Mouse (Mus musculus) right cerebral cortex, postnatal 14 days (tissue): ENCODE results near the gene Ly6g5b.

Experiments used
- DNase-seq: peaks from one replicate; pipeline ENCODE4 v3.0.0; 2022

Ly6g5b gene

DNA sequence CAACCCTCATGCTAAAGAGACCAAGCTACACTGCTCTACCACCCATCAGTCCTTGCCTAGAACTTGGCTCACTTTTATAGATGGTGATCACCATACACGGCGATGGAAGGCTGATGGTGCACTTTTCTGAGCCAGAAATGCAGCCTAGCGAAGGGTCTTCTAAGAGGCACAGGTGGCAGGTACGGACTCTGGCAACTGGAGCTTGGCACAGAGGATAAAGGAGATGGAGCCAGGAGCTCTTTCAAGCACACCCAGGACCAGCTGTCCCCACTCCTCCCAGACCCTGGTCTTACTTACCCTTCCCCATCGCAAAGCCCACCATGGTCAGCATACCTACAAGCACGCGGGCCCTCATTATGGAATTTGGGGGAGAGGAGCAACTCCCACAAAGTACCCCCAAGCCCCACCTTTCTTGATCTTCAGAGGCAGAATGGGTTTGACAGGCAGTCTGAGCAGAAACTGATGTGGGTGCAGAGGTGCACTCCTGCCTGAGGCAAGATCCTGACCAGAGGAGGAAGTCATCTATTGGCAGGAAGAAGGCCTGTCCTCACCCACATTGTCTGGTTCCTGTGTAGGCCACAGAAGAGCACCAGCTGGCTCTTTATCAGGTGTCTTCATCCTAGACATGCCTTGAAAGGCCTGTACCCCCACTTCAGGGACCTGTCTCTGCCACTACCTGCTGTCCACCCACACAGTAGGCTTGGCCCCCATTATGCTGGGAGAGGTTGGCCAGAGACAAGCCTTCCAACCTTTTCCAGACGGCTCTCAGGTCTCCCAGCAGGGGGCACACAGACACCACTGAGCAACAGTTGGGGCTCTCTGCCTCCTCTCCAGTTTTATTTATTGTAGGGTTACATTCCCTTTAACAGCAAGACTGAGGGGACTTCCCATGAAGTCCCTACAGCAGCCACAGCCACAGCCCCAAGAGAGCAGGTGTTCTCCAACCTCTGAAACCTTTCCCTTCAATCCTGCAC is at the start of gene Ly6g5b:
TSS of gene Ly6g5b (minus strand) at position 383 of the 974 bp plus-strand sequence.
- no peak for DNase-seq

DNA sequence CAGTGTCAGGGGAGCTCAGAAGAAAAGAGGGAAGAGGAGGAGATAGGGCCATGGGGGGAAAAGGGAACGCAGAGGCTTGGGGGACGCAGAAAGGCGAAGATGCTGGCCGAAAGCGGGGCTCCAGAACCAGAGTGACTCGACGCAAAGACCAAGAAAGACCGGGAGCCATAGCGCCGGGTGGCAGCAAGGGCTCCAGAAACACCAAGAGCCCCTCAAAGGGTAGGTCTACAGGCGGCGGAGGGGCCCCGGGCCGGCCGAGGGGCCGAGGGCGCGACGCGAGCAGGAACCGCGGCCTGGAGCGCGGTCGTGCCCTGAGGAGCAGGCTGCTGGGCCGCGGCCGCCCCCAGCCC is 49.0 kb upstream of the Ly6g5b start:
- no peak for DNase-seq

DNA sequence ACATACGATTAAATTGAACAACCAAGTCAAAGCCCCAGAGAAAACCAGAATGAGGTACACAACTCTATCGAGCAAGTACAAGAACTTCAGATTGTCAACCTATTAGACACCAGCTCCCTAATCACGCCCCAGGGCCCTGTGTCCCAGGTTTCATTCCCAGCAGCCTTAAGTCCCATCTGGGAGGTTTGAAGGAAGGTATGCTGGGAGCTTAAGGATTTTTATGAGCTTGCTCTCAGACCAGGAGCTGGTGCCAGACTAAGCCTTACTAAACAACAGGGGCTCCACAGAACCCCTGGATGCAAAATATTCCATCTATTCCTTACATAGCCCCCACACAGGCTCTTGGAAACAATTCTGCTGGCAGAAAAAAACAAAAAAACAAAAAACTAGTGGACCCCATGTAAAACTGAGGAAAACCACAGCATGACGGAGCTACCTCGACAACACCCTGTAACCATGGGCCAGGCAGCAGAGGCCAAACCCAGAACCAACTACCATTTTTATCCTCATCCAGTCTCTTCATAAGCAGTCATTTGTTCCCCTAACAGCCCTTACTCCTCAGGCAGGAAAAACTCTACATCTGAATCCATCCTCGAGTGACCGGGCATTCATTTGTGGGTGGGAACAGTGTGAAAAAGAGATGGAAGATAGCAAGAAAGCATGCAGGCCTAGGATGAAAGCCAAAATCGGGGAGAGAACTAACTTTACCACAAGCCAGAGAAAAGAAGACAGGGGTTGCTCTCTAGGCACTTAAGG is 48.3 kb upstream of the Ly6g5b start:
- DNase-seq = no peak

DNA sequence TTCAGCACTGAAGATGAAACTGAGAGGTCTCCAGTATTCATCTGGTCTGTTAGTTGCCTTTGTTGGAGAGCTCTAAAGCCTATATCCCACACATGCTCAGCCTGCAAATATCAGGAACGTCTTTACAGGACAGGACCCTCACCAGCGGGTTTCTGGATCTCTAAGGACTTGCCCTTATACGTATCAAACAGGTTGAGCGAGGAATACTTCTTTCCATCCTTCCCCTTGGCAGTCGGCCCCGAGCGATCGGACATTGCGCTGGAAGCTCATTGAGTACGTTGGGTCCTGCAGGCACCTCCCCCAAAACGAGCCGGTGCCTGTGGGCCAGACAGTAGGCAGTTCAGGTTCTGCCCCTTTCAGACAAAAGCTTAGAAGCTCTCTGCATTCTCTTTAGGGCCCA is 47.5 kb upstream of the Ly6g5b start:
- no peak for DNase-seq

DNA sequence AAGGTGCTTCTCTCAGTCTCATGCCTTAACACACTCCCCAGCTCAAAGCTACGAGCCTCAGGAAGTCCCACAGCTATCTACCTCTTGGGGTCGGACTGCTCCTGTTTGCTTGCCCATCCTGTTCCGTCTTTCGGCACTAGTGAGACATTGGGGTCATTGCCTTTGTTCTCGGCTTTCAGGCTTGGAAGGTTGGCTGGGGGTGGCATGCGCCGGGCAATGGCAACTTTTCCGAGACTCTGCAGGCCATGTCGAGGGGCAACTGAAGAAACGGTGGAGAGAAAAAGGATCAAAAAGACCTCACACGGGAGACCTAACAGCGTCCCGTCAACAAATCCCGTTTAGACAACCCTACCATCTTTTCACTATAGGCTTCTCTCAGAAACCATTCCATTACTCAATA is 46.9 kb upstream of the Ly6g5b start:
- DNase-seq = no peak

DNA sequence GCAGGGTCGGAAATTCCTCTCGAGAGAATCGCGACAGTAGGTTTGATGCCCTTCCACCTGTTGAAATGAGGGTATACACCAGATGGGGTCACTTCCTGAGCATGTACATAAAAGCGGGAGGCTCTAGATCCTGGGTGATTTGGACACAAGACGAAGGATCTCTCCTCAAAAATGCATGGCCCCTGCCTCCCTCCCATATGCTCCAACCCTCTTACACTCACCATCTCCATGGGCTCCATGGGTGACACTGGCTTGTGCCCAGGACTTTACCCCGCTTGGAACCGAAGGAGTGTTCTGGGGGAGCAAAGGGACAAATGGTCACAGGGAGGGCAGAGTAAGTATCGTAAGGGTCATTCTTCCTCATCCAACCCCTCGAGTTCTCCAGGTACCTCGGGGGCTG is 46.2 kb upstream of the Ly6g5b start:
- no peak for DNase-seq

DNA sequence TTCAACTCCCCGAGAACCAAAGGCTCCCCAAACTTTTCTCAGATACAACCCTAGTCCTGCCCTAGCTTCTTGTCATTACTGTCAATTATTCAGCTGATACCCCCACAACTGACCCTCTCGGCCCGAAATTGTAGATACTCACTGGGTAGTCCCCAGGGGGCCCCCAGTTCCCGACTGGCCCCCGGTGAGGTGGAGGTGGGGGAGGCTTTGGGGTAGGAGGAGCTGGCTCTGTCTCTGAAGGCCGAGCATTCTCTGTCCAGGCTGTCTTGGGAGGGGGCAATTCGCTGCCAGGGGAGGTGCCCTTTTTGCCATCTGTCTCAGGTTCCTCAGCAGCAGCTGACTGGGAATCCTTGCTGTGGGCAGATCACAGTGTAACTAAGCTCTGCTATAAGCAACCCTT is 44.4 kb upstream of the Ly6g5b start:
- no peak for DNase-seq

DNA sequence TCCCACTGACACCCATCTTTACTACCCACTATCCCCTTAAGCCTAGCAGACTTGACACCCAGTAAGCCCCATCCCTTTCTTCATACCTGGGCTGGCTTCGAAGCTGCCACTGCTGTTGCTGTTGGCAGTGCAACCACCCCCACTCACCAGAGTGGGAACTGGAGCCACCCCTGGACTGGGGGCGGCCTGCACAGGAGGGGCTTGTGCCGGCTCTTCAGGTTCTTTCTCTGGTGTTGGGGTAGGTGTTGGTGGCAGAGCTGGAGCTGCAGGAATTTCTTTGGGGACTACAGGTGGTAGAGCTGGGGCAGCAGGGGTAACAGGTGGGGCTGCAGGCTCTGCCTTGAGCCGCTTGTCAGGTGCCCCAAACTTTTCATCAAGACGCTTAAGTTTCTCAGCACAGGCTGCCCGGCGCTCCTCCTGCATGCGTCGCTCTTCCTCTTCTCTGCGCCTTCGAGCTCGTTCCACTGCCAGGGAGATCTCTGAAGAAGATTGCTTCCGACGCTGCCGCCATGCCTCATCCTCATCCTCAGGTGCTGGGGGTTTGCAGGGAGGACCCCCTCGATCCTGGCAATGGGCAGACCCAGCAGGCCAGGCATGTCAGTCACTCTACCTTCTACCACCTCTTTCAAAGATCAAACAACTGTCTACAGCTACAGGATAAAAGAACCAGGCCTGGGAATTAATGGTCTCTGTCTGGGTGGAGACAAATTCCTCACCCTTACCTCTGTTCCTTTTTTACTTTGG is 43.8 kb upstream of the Ly6g5b start:
- DNase-seq = no peak

- no peak for DNase-seq
These were observed 42.5 kb upstream of the Ly6g5b start for GRCm38 (mm10) chr17:35157661-35158175.

DNA sequence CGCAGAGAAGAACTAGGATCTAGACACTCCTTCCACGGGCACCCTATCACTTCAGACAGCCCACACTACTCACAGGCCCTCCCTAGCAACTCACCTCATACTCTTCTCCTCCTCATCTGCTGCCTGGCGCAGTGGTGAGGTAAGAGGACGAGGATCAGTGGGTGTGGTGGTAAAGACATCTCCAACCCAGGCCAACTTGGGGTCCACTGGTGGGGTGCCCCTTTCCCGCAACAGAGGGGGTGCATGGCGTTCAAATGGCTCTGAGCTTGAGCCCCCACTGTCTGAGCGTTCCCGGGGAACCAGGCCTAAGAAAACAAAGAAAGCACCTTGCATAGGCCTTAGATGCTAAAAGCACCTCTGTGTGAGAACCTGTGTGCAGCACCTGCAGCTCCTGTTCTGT is 42.0 kb upstream of the Ly6g5b start:
- no peak for DNase-seq

GRCm38 (mm10) chr17:35156461-35157200 is 41.4 kb upstream of the Ly6g5b start:
- no peak for DNase-seq

DNA sequence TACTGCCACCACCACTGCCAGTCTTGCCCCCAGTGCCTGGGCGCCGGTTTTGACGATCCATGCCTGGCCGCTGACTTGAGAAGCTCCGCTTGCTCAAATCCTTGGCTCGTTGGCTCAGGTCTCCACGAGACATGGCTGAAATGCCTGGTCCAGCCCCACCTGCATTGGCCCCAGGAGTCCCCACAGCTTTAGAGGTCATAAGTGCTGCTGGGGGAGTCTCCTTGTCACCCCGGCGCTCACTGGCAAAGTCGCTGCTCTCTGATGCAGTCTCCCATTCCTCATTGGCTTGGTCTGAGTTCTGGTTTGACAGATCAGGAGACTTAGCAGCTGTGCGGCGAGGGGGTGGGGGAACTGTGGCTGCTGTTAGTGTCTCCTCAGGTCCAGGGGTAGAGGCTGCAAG is 40.2 kb upstream of the Ly6g5b start:
- DNase-seq = no peak

GRCm38 (mm10) chr17:35154616-35155015 is 39.4 kb upstream of the Ly6g5b start:
- no peak for DNase-seq

DNA sequence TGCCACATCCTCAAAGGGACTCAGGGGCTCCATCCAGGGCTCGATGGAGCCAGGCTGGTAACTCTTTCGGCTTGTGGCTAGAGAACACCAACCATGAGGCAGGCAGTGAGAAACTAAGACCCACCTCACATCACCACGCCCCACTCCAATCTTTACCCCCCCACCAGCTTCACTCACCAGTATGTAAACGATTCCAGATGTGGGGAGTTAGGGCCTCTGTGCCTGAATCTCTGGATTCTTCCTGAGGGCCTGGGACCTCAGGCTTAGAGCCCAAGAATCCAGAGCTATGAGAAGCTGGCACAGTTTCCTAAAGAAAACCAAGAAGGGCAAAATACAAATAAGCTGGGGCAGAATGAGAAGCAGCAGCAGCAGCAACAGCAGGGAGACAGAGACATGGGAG is 38.7 kb upstream of the Ly6g5b start:
- DNase-seq = no peak

GRCm38 (mm10) chr17:35153077-35153476 is 37.8 kb upstream of the Ly6g5b start:
- DNase-seq = no peak

DNA sequence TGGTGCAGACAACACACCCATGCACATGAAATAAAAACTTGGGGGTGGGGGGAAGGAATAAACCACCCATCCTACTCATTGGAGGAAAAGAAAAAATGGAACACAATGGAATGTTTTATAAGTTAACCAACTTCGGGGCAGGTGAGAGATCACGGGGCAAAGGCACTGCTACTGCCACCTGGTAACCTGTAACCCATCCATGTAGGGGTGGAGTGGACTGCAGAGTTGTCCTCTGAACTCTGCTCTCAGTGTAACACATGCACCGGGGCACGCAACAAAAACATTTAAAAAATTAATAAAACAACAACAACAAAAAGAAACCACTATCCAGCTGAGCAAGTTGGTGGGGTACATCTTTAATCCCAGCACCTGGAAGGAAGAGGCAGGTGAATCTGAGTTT is 36.9 kb upstream of the Ly6g5b start:
- DNase-seq = no peak

GRCm38 (mm10) chr17:35147922-35148639 is 32.9 kb upstream of the Ly6g5b start:
- no peak for DNase-seq

- no peak for DNase-seq
These were observed 32.1 kb upstream of the Ly6g5b start for GRCm38 (mm10) chr17:35147348-35147747.

- no peak for DNase-seq
These were observed 30.9 kb upstream of the Ly6g5b start for GRCm38 (mm10) chr17:35146139-35146538.

GRCm38 (mm10) chr17:35141971-35142370 is 26.7 kb upstream of the Ly6g5b start:
- no peak for DNase-seq

GRCm38 (mm10) chr17:35140490-35140996 is 25.3 kb upstream of the Ly6g5b start:
- DNase-seq = no peak

DNA sequence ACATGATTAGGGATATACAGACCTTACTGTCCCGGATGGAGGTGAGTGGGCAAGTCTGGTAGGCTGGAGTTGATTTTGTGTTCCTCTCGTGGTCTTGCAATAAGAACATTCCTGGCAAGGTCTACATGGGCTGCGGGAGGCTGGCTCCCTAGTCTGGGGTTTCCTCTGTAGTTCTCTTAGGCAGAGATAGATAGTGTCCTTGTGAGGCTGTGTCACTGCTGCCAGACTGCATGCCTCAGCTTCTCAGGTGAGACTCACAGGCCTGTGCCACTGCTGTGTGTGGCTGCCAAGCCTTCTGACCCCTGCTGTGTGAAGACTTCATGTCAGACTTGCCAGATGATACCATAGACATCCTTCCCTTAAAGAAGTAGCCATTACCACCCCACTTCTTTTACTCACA is 24.0 kb upstream of the Ly6g5b start:
- no peak for DNase-seq
